18 mouse cellular contexts compared by ENCODE assay signal in the genomic region with DNA sequence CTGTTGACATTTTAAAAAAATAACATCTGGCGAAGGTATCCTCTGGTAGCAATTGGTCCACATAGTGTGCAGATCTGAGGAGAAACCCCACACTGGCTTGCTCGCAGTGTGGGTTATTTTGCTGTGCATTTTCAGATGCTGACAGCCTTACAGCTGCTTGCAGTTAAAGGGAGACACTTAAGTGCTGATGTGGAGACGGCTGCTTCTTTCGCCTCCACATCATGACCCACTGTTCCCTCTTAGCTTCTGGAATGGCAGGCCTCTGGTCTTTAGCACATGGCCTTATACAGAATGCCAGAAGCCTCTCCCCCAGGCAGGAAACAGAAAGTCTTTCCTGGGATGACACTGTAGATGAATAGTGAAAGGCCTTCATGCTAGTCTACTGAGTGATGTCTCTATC.
DNase-seq lines count a peak whose midpoint lies in the region; ATAC-seq and TF ChIP-seq lines count a peak whose summit lies in the region.
"Had no signal": no experiment of that assay in that cellular context is flagged by ENCODE, and none has a peak within 500 bp of the region (broad histone marks: within the 10 kb centered on the region; RNA-seq: fewer than 3 reads in every experiment).

No protein-coding gene starts in this region.

- H3K27me3 ChIP-seq in heart, embryonic 11.5 days (ENCODE audit: control insufficient read depth, insufficient read depth, low read length), result no peaks in the 10 kb centered on the region
- H3K27me3 ChIP-seq in liver, embryonic 12.5 days (replicated peaks), result no peaks in the 10 kb centered on the region
- H3K27me3 ChIP-seq in liver, postnatal 0 days (ENCODE audit: insufficient read depth, low read length), result no peaks in the 10 kb centered on the region
- no peaks in the 10 kb centered on the region for H3K27me3 ChIP-seq in embryonic facial prominence, embryonic 11.5 days (ENCODE audit: control insufficient read depth, insufficient read depth, low read length)
- no peaks in the 10 kb centered on the region for H3K27me3 ChIP-seq in stomach, embryonic 15.5 days (replicated peaks)
- H3K27me3 ChIP-seq: heart, embryonic 13.5 days had no signal

- no peaks in the 10 kb centered on the region for H3K9me3 ChIP-seq in heart, embryonic 11.5 days (replicated peaks; ENCODE audit: control insufficient read depth, low read length)
- no peaks in the 10 kb centered on the region for H3K9me3 ChIP-seq in liver, embryonic 12.5 days (replicated peaks)
- no peaks in the 10 kb centered on the region for H3K9me3 ChIP-seq in liver, postnatal 0 days (ENCODE audit: low read length)
- no peaks in the 10 kb centered on the region for H3K9me3 ChIP-seq in embryonic facial prominence, embryonic 11.5 days (replicated peaks; ENCODE audit: control insufficient read depth, low read length)
- H3K9me3 ChIP-seq in stomach, embryonic 15.5 days, result no peaks in the 10 kb centered on the region
- H3K9me3 ChIP-seq: heart, embryonic 13.5 days; hindbrain, embryonic 10.5 days had no signal

- no peak overlapping the region for H3K4me2 ChIP-seq in heart, embryonic 11.5 days
- no peak overlapping the region for H3K4me2 ChIP-seq in liver, embryonic 12.5 days
- H3K4me2 ChIP-seq in liver, postnatal 0 days (ENCODE audit: low read depth, low read length), result no peak overlapping the region
- no peak overlapping the region for H3K4me2 ChIP-seq in embryonic facial prominence, embryonic 11.5 days (ENCODE audit: low read depth, low read length)
- no peak overlapping the region for H3K4me2 ChIP-seq in stomach, embryonic 15.5 days
- H3K4me2 ChIP-seq: heart, embryonic 13.5 days had no signal

- no peak overlapping the region for H3K4me3 ChIP-seq in heart, embryonic 11.5 days (ENCODE audit: low read depth, low read length)
- H3K4me3 ChIP-seq in liver, embryonic 12.5 days, result no peak overlapping the region
- no peak overlapping the region for H3K4me3 ChIP-seq in liver, postnatal 0 days (ENCODE audit: low read depth, low read length)
- no peak overlapping the region for H3K4me3 ChIP-seq in embryonic facial prominence, embryonic 11.5 days (ENCODE audit: low read depth, low read length)
- no peak overlapping the region for H3K4me3 ChIP-seq in stomach, embryonic 15.5 days (replicated peaks)
- H3K4me3 ChIP-seq: heart, embryonic 13.5 days; hindbrain, embryonic 10.5 days had no signal

- 68% methylated on average over 4 of the region's 4 CpGs for WGBS in heart, embryonic 11.5 days (ENCODE audit: insufficient replicate concordance)
- 80% methylated on average over 4 of the region's 4 CpGs for whole genome bisulfite sequencing in liver, embryonic 12.5 days (ENCODE audit: insufficient replicate concordance)
- WGBS in liver, postnatal 0 days (ENCODE audit: insufficient replicate concordance), result 83% methylated on average over 4 of the region's 4 CpGs
- WGBS in embryonic facial prominence, embryonic 11.5 days, result 45% methylated on average over 4 of the region's 4 CpGs
- WGBS in stomach, embryonic 15.5 days, result 65% methylated on average over 4 of the region's 4 CpGs

- TF ChIP-seq EP300 in liver, postnatal 0 days (IDR thresholded peaks at IDR 0.05; ENCODE audit: low read depth), result no peak

- 0 out of 2 replicates have a peak, but pooled peaks cover 5% of the 10 kb centered on the region for H3K4me1 ChIP-seq in heart, embryonic 11.5 days (ENCODE audit: control insufficient read depth, insufficient read depth, low read length)
- H3K4me1 ChIP-seq in liver, embryonic 12.5 days, result peaks cover 28% of the 10 kb centered on the region
- 0 out of 2 replicates have a peak, but pooled peaks cover 4% of the 10 kb centered on the region for H3K4me1 ChIP-seq in liver, postnatal 0 days (ENCODE audit: insufficient read depth)
- no peaks in the 10 kb centered on the region for H3K4me1 ChIP-seq in embryonic facial prominence, embryonic 11.5 days (ENCODE audit: control insufficient read depth, insufficient read depth, low read length)
- peaks cover 3% of the 10 kb centered on the region; the same call in 1 of the 2 replicates for H3K4me1 ChIP-seq in stomach, embryonic 15.5 days

- no peak for TF ChIP-seq CTCF in liver, postnatal 0 days (IDR thresholded peaks at IDR 0.05; ENCODE audit: low read depth)

- no peak overlapping the region for H3K9ac ChIP-seq in heart, embryonic 11.5 days (ENCODE audit: low read depth, low read length)
- no peak overlapping the region for H3K9ac ChIP-seq in liver, embryonic 12.5 days
- no peak overlapping the region for H3K9ac ChIP-seq in liver, postnatal 0 days (replicated peaks)
- no peak overlapping the region for H3K9ac ChIP-seq in embryonic facial prominence, embryonic 11.5 days (replicated peaks; ENCODE audit: low read length)
- H3K9ac ChIP-seq in stomach, embryonic 15.5 days, result no peak overlapping the region
- H3K9ac ChIP-seq: heart, embryonic 13.5 days had no signal

- 0 out of 2 replicates have a peak overlapping the region, but pooled peaks have one; percentile 35 for H3K27ac ChIP-seq in heart, embryonic 11.5 days (ENCODE audit: low read depth, low read length)
- peak overlapping the region; percentile 65 for H3K27ac ChIP-seq in liver, embryonic 12.5 days
- H3K27ac ChIP-seq in liver, postnatal 0 days (ENCODE audit: low read depth), result no peak overlapping the region
- no peak overlapping the region for H3K27ac ChIP-seq in embryonic facial prominence, embryonic 11.5 days (replicated peaks; ENCODE audit: low read depth, low read length)
- no peak overlapping the region for H3K27ac ChIP-seq in stomach, embryonic 15.5 days
- H3K27ac ChIP-seq: heart, embryonic 13.5 days; hindbrain, embryonic 10.5 days; hindbrain, postnatal 0 days had no signal

- ATAC-seq in heart, embryonic 11.5 days (replicated peaks; ENCODE audit: insufficient number of reproducible peaks, low FRiP score, low TSS enrichment), result peak; percentile 22; the same call in 1 of the 2 replicates
- no peak for ATAC-seq in liver, embryonic 12.5 days
- no peak for ATAC-seq in liver, postnatal 0 days
- ATAC-seq in embryonic facial prominence, embryonic 11.5 days (replicated peaks; ENCODE audit: insufficient number of reproducible peaks, low FRiP score, low TSS enrichment, low read depth), result no peak
- peak; percentile 56; the same call in 1 of the 2 replicates for ATAC-seq in stomach, embryonic 15.5 days (ENCODE audit: insufficient read depth, low FRiP score, low read depth)
- ATAC-seq: forebrain, embryonic 16.5 days; hindbrain, postnatal 0 days had no signal

- no peaks in the 10 kb centered on the region for H3K36me3 ChIP-seq in heart, embryonic 11.5 days (ENCODE audit: control insufficient read depth, insufficient read depth, low read length)
- no peaks in the 10 kb centered on the region for H3K36me3 ChIP-seq in liver, embryonic 12.5 days
- H3K36me3 ChIP-seq in liver, postnatal 0 days (replicated peaks; ENCODE audit: insufficient read depth, low read length), result no peaks in the 10 kb centered on the region
- H3K36me3 ChIP-seq in embryonic facial prominence, embryonic 11.5 days (replicated peaks; ENCODE audit: control insufficient read depth, insufficient read depth, low read depth, low read length), result no peaks in the 10 kb centered on the region
- H3K36me3 ChIP-seq in stomach, embryonic 15.5 days, result no peaks in the 10 kb centered on the region
- H3K36me3 ChIP-seq: heart, embryonic 13.5 days; hindbrain, embryonic 10.5 days had no signal

- no peak for DNase-seq in heart, adult 8-10 months (ENCODE audit: low spot score)
- no peak for DNase-seq in liver, postnatal 0 days
- DNase-seq in embryonic facial prominence, embryonic 11.5 days (ENCODE audit: low spot score), result peak; percentile 46
- no peak for DNase-seq in adrenal gland, postnatal 10 days
- DNase-seq: cerebellum, adult 8-10 months; gastrocnemius, postnatal 25 days; kidney, adult 9 months; lung, adult 2 months; lung, postnatal 36 days; retina, postnatal 1 day; thymus, postnatal 25 days had no signal

Comparison
In these comparisons a context has a peak if more than half of its experiments do, and no peak if none do; other contexts are left out.
1. H3K27ac ChIP-seq: peak in heart, embryonic 11.5 days (single experiment) and liver, embryonic 12.5 days (single experiment); none in liver, postnatal 0 days (single experiment), embryonic facial prominence, embryonic 11.5 days (single experiment) and stomach, embryonic 15.5 days (single experiment).
2. ATAC-seq: peak in heart, embryonic 11.5 days (single experiment) and stomach, embryonic 15.5 days (single experiment); none in liver, embryonic 12.5 days (single experiment), liver, postnatal 0 days (single experiment) and embryonic facial prominence, embryonic 11.5 days (single experiment).